Mouse (Mus musculus) kidney, embryonic 14.5 days (tissue): ENCODE data around the gene Tac2. TPM values are rescaled to one million over a fixed set of nuclear protein-coding genes. Genes with fewer than 3 reads are reported as not detected.

Experiments
- ATAC-seq: fragments of 200-750 bp; cut with Nextera tagmentation; 2 replicates; pipeline ENCODE4 v1.8.0; 2017; ENCODE audit warnings: moderate number of reproducible peaks, mild to moderate bottlenecking, moderate TSS enrichment, moderate library complexity; ENCODE audit not compliant: low FRiP score, low TSS enrichment
- H3K27ac ChIP-seq: fragments of 300-500 bp; sonication (generic); 2 replicates; pipeline ENCODE4 v1.5.1; 2014; ENCODE audit warnings: low read depth, mild to moderate bottlenecking, low read length, moderate library complexity, mixed read lengths
- H3K27me3 ChIP-seq: fragments of 300-500 bp; sonication (generic); 2 replicates; pipeline ENCODE4 v1.6.1; 2014; ENCODE audit warnings: mild to moderate bottlenecking, low read length; ENCODE audit not compliant: control insufficient read depth, insufficient read depth
- H3K36me3 ChIP-seq: fragments of 300-500 bp; sonication (generic); 2 replicates; pipeline ENCODE4 v1.6.1; 2014; ENCODE audit warnings: low read length, mixed read lengths; ENCODE audit not compliant: control insufficient read depth, insufficient read depth
- H3K4me1 ChIP-seq: fragments of 300-500 bp; sonication (generic); 2 replicates; pipeline ENCODE4 v1.6.1; 2014; ENCODE audit warnings: low read length, mixed read lengths; ENCODE audit not compliant: control insufficient read depth, insufficient read depth
- H3K4me2 ChIP-seq: fragments of 300-500 bp; sonication (generic); replicated peaks from 2 replicates; pipeline ENCODE4 v1.6.1; 2014; ENCODE audit warnings: low read depth, mild to moderate bottlenecking, low read length
- H3K4me3 ChIP-seq: fragments of 300-500 bp; sonication (generic); 2 replicates; pipeline ENCODE4 v1.5.1; 2014; ENCODE audit warnings: mild to moderate bottlenecking, low read length
- H3K9ac ChIP-seq: fragments of 300-500 bp; sonication (generic); 2 replicates; pipeline ENCODE4 v1.6.1; 2014; ENCODE audit warnings: low read depth, mild to moderate bottlenecking, low read length, moderate library complexity
- H3K9me3 ChIP-seq: fragments of 300-500 bp; sonication (generic); 2 replicates; pipeline ENCODE4 v1.6.1; 2016; ENCODE audit warnings: low read length; ENCODE audit not compliant: control insufficient read depth
- whole genome bisulfite sequencing: fragments of 180-500 bp; shearing (Covaris S2); extraction: QIAGEN DNeasy Blood & Tissue Kit; methylation state at CpG from one replicate; pipeline ENCODE4 v1.1.7; 2014; 5-methylcytosine and 5-hydroxymethylcytosine counted together
- polyA plus RNA-seq: library from polyadenylated mRNA; unstranded; fragments of >200 nt; fragmentation: Nextera tagmentation; extraction: Ambion mirVana; gene quantifications from 2 replicates; pipeline ENCODE4 v1.2.1, GENCODE M21; 2014

Tac2 gene
- polyA plus RNA-seq, 1 experiment from 2014 or later: 1.6 TPM

DNA sequence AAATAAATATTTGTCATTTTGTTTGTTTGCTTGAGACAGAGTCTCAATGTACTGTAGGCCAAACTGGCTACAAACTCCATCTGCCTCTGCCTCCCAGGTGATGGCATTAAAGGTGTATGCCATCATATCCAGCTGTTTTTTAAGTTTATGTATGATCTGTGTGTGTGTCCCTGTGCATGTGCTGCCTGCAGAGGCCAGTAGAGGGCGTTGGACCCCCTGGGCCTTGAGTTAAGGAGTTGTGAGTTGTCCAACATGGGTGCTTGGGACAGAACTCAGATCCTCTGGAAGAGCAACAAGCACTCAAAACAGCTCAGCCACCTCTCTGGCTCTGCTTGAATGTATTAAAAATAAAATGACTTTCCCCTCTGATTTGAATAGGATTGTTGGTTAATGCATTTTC, 33.2 kb upstream of the Tac2 start:
- WGBS: 14% methylated on average over 1 of the region's 1 CpGs
- H3K9ac ChIP-seq: no peak overlapping the region
- no peak overlapping the region for H3K4me2 ChIP-seq
- no peaks in the 10 kb centered on the region for H3K4me1 ChIP-seq
- H3K4me3 ChIP-seq: no peak overlapping the region
- H3K9me3 ChIP-seq: no peaks in the 10 kb centered on the region
- H3K27me3 ChIP-seq: no peaks in the 10 kb centered on the region
- no peak for ATAC-seq
- peaks cover 50% of the 10 kb centered on the region; the same call in 1 of the 2 replicates for H3K36me3 ChIP-seq
- no peak overlapping the region for H3K27ac ChIP-seq

DNA sequence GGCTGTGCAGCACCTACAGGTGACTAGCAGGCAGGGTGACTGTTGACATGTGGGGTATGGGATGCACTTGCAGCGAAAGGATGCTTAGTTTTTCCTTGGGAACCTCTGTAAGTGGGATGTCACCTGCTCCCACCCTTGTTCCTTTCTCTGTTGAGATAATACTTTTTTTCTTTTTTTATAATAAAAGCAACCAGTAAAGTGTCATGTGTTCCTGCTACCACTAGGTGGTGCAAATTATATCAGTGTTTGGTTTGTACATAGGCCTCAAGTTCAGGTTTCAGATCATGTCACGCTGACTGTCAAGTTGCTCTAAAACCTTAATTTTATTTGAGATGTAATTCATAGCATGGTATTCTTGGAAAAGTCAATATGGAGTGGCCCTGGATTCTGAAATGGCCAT, 29.6 kb upstream of the Tac2 start:
- no peaks in the 10 kb centered on the region for H3K4me1 ChIP-seq
- H3K27me3 ChIP-seq: no peaks in the 10 kb centered on the region
- H3K4me3 ChIP-seq: no peak overlapping the region
- H3K9ac ChIP-seq: no peak overlapping the region
- WGBS: 54% methylated on average over 2 of the region's 2 CpGs
- H3K36me3 ChIP-seq: peaks cover 61% of the 10 kb centered on the region; the same call in 1 of the 2 replicates
- no peak overlapping the region for H3K4me2 ChIP-seq
- H3K27ac ChIP-seq: no peak overlapping the region
- H3K9me3 ChIP-seq: no peaks in the 10 kb centered on the region
- no peak for ATAC-seq

DNA sequence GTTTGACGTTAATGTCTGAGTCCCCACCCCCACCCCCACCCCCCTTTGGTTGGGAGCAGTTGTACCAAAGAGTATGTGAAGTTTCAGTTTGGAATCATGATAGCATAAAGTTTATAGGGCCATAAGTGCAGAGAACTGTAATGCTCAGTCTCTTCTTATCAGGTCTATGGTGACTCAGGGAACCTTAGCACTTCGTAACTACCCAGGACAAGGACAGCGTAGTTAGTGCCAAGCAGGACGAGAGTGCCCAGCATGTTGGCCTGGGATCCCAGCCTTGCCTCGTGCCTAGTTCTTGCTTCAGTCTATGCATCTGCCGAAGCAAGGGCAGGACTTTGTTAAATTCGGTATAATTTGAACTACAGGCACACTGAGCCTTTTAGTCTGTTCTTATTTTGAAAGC, 28.5 kb upstream of the Tac2 start:
- no peak overlapping the region for H3K27ac ChIP-seq
- no peak for ATAC-seq
- H3K4me3 ChIP-seq: no peak overlapping the region
- no peak overlapping the region for H3K4me2 ChIP-seq
- no peaks in the 10 kb centered on the region for H3K9me3 ChIP-seq
- H3K9ac ChIP-seq: no peak overlapping the region
- 90% methylated on average over 7 of the region's 7 CpGs for WGBS
- no peaks in the 10 kb centered on the region for H3K27me3 ChIP-seq
- H3K36me3 ChIP-seq: peaks cover 53% of the 10 kb centered on the region; the same call in 1 of the 2 replicates
- H3K4me1 ChIP-seq: no peaks in the 10 kb centered on the region

DNA sequence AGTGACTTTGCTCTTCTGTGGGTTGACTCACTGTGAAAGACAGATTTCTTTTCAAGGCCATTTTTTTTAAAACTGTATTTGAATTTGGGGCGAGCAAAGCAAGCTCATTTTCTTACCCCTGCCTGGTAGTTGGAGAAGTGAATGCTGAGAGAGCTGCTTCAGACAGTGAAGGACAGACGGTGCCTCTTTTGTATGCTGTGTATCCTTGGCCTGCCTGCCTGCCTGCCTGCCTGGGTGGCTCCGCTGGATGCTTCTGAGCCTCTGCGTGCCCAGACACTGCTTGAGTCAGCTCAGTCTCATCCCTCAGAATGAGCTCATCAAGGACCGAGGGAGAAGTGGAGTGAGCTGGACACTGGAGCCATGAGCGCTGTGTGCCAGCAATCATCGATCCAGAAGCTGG, 25.3 kb upstream of the Tac2 start:
- Histone ChIP-seq H3K27ac (no peak overlapping the region), H3K36me3 (peaks cover 33% of the 10 kb centered on the region; the same call in 1 of the 2 replicates), H3K9ac (no peak overlapping the region), H3K27me3 (no peaks in the 10 kb centered on the region), H3K4me1 (no peaks in the 10 kb centered on the region), H3K4me2 (no peak overlapping the region), H3K9me3 (no peaks in the 10 kb centered on the region), H3K4me3 (no peak overlapping the region)
- no peak for ATAC-seq
- 93% methylated on average over 7 of the region's 7 CpGs for WGBS

DNA sequence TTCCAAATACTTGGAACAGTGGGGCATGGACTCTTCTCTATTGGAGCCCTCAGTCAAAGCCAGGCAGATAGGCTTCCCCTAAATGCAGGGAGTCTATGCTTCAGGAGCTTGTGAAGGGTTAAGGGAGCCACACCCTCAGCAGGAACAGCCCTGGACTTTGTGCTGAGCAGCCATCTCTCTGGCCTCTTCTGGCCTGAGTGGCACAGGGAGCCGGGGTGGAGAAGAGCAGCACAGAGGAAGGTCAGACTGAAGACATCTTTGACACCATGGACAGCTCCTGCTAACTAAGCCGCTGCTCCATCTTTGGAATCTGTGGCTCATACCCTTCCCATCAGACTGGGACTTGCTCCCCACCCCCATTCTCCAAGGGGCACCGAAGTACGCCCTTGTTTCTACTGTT, 21.0 kb upstream of the Tac2 start:
- ATAC-seq: no peak
- 32% methylated on average over 4 of the region's 4 CpGs for WGBS

DNA sequence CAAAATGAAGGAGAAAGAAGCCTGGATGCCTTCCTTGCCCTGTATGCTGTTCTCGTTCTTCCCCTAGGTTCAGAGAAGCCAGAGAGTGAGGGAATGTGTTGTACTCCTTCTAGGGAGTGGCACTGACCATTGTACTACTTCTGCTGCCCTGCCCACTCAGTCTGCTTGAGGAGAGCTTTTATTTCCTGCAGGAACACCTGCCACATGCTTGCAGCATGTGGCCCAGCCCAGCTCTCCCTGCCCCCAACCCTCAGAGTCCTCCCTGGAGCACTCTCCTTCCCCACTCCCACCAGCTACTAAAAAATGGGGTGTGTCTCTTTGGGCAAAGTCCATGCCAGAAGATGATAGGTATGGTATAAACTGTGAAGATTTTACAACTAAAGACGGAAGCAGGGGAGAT, 20.0 kb upstream of the Tac2 start:
- no peaks in the 10 kb centered on the region for H3K27me3 ChIP-seq
- H3K36me3 ChIP-seq: peaks cover 2% of the 10 kb centered on the region; the same call in 1 of the 2 replicates
- no peak overlapping the region for H3K4me3 ChIP-seq
- H3K4me2 ChIP-seq: no peak overlapping the region
- H3K9ac ChIP-seq: no peak overlapping the region
- H3K4me1 ChIP-seq: no peaks in the 10 kb centered on the region
- H3K9me3 ChIP-seq: no peaks in the 10 kb centered on the region
- WGBS: 63% methylated on average over 2 of the region's 2 CpGs
- no peak for ATAC-seq
- no peak overlapping the region for H3K27ac ChIP-seq

More for the DNA sequence above, 21.0 kb upstream of the Tac2 start:
- Histone ChIP-seq H3K36me3 (peaks cover 8% of the 10 kb centered on the region; the same call in 1 of the 2 replicates), H3K9ac (no peak overlapping the region), H3K27me3 (no peaks in the 10 kb centered on the region), H3K4me1 (no peaks in the 10 kb centered on the region), H3K4me2 (no peak overlapping the region), H3K4me3 (no peak overlapping the region), H3K9me3 (no peaks in the 10 kb centered on the region), H3K27ac (no peak overlapping the region)

DNA sequence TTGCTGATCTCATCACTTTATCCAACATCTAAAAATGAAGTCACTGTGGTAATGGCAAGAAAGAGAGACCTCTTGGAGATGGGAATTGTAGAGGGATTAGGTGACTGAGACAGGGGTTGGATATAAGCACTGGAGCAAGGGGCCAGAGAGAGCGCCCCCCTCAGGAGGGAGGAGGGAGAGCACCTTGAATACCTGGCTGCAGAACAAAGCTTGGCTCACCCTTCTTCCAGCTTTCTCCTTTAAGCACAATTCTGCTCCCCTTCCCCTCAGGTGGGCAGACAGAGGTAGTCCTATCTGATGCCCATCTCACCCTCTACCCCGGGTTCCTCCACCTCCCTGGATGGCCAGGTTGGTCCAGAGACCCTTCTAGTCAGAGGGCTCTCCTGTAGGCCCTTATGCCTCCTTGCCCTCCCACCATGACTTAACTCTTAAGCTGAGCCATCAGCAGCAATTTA, 19.5 kb upstream of the Tac2 start, which contains the start of gene Myo1a:
TSS of gene Myo1a (plus strand) at position 405 of the 455 bp plus-strand sequence.
- no peak within 1 kb of the TSS for H3K9ac ChIP-seq
- 75% methylated on average over 2 of the region's 2 CpGs for WGBS
- no peak within 1 kb of the TSS for H3K4me3 ChIP-seq
- H3K27me3 ChIP-seq: no peaks in the 10 kb centered on the region
- no peak for ATAC-seq
- no peak within 1 kb of the TSS for H3K27ac ChIP-seq
- no peaks in the 10 kb centered on the region for H3K4me1 ChIP-seq
- H3K4me2 ChIP-seq: no peak within 1 kb of the TSS
- no peaks in the 10 kb centered on the region for H3K9me3 ChIP-seq
- H3K36me3 ChIP-seq: no peaks in the 10 kb centered on the region

DNA sequence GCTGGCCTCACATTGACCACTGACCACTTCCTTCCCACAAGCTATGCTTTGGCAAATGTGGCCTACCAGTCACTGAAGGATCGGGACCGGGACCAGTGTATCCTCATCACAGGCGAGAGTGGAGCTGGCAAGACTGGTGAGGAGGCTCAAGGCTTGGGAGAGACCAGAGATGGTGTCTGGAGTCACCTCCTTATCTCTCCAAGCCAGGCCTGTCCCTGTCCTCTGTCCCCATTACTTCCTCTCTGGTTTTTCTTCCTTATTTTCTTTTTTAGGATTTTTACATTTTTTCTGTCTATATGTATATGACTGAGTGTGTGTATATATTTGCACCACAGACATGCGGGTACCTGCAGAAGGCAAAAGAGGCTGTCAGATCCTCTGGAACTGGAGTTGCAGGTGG, 18.5 kb upstream of the Tac2 start:
- H3K4me2 ChIP-seq: no peak overlapping the region
- no peak overlapping the region for H3K27ac ChIP-seq
- 89% methylated on average over 4 of the region's 4 CpGs for WGBS
- H3K4me1 ChIP-seq: no peaks in the 10 kb centered on the region
- no peak overlapping the region for H3K4me3 ChIP-seq
- H3K27me3 ChIP-seq: no peaks in the 10 kb centered on the region
- H3K9me3 ChIP-seq: no peaks in the 10 kb centered on the region
- H3K36me3 ChIP-seq: no peaks in the 10 kb centered on the region
- no peak for ATAC-seq
- H3K9ac ChIP-seq: no peak overlapping the region

DNA sequence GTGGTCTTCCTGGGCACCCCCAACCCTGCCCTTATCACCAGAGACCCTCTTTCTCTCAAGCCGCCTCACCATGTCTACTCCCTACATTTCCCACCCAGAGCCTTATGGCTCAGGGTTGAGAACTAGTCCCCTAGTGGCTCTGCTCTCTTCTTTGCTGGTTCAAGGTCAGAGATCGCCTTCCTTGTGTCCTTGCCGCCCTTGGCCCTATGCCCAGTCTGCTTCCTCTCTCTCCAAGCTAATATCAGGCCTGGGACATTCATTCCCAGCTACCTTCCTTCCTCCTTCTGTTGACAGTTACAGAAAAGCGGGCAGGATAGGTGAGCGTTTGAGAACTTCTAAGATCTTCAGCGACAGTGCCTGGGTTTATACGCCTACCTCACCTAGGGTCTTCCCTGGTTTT, 16.6 kb upstream of the Tac2 start:
- Histone ChIP-seq H3K36me3 (no peaks in the 10 kb centered on the region), H3K27me3 (no peaks in the 10 kb centered on the region), H3K9me3 (no peaks in the 10 kb centered on the region), H3K27ac (no peak overlapping the region), H3K9ac (no peak overlapping the region), H3K4me2 (no peak overlapping the region), H3K4me1 (peaks cover 2% of the 10 kb centered on the region; the same call in 1 of the 2 replicates), H3K4me3 (no peak overlapping the region)
- 81% methylated on average over 7 of the region's 7 CpGs for WGBS
- no peak for ATAC-seq
